Mouse (Mus musculus): ENCODE data around the gene Ddx23. TPM values are rescaled to one million over a fixed set of nuclear protein-coding genes. Genes with fewer than 3 reads are reported as not detected.

Ddx23 gene
- polyA plus RNA-seq, 1 experiment from 2014 or later, result 27.1 TPM

GRCm38 (mm10) chr15:98692171-98692715 is 29.5 kb upstream of the Ddx23 start:
- Histone ChIP-seq H3K36me3 (ENCODE audit: control insufficient read depth, insufficient read depth, low read length) (no peaks in the 10 kb centered on the region), H3K4me2 (ENCODE audit: low read length) (no peak overlapping the region), H3K27ac (ENCODE audit: low read depth) (0 out of 2 replicates have a peak overlapping the region, but pooled peaks have one; percentile 18), H3K9me3 (ENCODE audit: control insufficient read depth, low read length) (no peaks in the 10 kb centered on the region), H3K27me3 (replicated peaks; ENCODE audit: control insufficient read depth, insufficient read depth, low read length) (no peaks in the 10 kb centered on the region), H3K4me3 (ENCODE audit: low read depth, low read length) (no peak overlapping the region), H3K9ac (ENCODE audit: low read length) (no peak overlapping the region), H3K4me1 (replicated peaks; ENCODE audit: control insufficient read depth, insufficient read depth, low read length) (peaks cover 2% of the 10 kb centered on the region; the same call in 1 of the 2 replicates)
- 29% methylated on average over 11 of the region's 11 CpGs for WGBS
- DNase-seq (ENCODE audit: low spot score) (no peak), ATAC-seq (replicated peaks; ENCODE audit: low FRiP score, low TSS enrichment, low read depth) (no peak)

- no peaks in the 10 kb centered on the region for H3K27me3 ChIP-seq (replicated peaks; ENCODE audit: control insufficient read depth, insufficient read depth, low read length)
- H3K4me1 ChIP-seq (replicated peaks; ENCODE audit: control insufficient read depth, insufficient read depth, low read length), result peaks cover 2% of the 10 kb centered on the region; the same call in 1 of the 2 replicates
- no peaks in the 10 kb centered on the region for H3K36me3 ChIP-seq (ENCODE audit: control insufficient read depth, insufficient read depth, low read length)
- no peak overlapping the region for H3K9ac ChIP-seq (ENCODE audit: low read length)
- no peak overlapping the region for H3K4me2 ChIP-seq (ENCODE audit: low read length)
- no peak for ATAC-seq (replicated peaks; ENCODE audit: low FRiP score, low TSS enrichment, low read depth)
- H3K27ac ChIP-seq (ENCODE audit: low read depth), result no peak overlapping the region
- 46% methylated on average over 7 of the region's 7 CpGs for WGBS
- no peaks in the 10 kb centered on the region for H3K9me3 ChIP-seq (ENCODE audit: control insufficient read depth, low read length)
- DNase-seq (ENCODE audit: low spot score), result no peak
- H3K4me3 ChIP-seq (ENCODE audit: low read depth, low read length), result no peak overlapping the region
These were observed 28.9 kb upstream of the Ddx23 start for GRCm38 (mm10) chr15:98691486-98692147.

DNA sequence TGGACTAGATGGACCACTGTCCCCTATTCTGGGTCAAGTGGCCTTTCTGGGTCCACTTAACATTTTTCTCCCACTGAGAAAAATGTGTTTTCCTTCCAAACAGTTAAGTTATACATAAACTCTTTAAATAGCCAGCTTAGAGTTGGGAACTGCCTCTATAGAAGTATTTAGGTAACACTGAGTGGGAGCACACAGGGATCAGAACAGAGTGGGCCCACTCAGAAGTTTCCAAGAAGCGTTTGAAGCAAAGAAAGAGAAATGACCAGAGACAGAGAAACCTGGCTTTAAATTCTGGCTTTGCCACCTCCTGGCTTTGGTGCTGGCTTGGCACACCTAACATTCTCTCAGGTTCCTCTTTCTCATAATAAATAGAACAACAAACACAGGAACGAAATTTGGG is 27.0 kb upstream of the Ddx23 start:
- ATAC-seq (replicated peaks; ENCODE audit: low FRiP score, low TSS enrichment, low read depth), result no peak
- no peak overlapping the region for H3K4me3 ChIP-seq (ENCODE audit: low read depth, low read length)

GRCm38 (mm10) chr15:98685926-98686325 is 23.2 kb upstream of the Ddx23 start:
- Histone ChIP-seq H3K4me1 (replicated peaks; ENCODE audit: control insufficient read depth, insufficient read depth, low read length) (no peaks in the 10 kb centered on the region), H3K27me3 (replicated peaks; ENCODE audit: control insufficient read depth, insufficient read depth, low read length) (no peaks in the 10 kb centered on the region), H3K4me3 (ENCODE audit: low read depth, low read length) (no peak overlapping the region), H3K4me2 (ENCODE audit: low read length) (no peak overlapping the region), H3K9ac (ENCODE audit: low read length) (no peak overlapping the region), H3K9me3 (ENCODE audit: control insufficient read depth, low read length) (no peaks in the 10 kb centered on the region), H3K36me3 (ENCODE audit: control insufficient read depth, insufficient read depth, low read length) (no peaks in the 10 kb centered on the region), H3K27ac (ENCODE audit: low read depth) (no peak overlapping the region)
- ATAC-seq (replicated peaks; ENCODE audit: low FRiP score, low TSS enrichment, low read depth), result no peak
- DNase-seq (ENCODE audit: low spot score), result no peak
- 72% methylated on average over 3 of the region's 3 CpGs for WGBS

More for the DNA sequence above, 27.0 kb upstream of the Ddx23 start:
- H3K9me3 ChIP-seq (ENCODE audit: control insufficient read depth, low read length), result no peaks in the 10 kb centered on the region
- 89% methylated on average over 2 of the region's 2 CpGs for WGBS
- H3K4me1 ChIP-seq (replicated peaks; ENCODE audit: control insufficient read depth, insufficient read depth, low read length), result peaks cover 2% of the 10 kb centered on the region; the same call in 1 of the 2 replicates
- no peak for DNase-seq (ENCODE audit: low spot score)
- H3K36me3 ChIP-seq (ENCODE audit: control insufficient read depth, insufficient read depth, low read length), result no peaks in the 10 kb centered on the region
- H3K27ac ChIP-seq (ENCODE audit: low read depth), result no peak overlapping the region
- no peak overlapping the region for H3K9ac ChIP-seq (ENCODE audit: low read length)
- no peak overlapping the region for H3K4me2 ChIP-seq (ENCODE audit: low read length)
- H3K27me3 ChIP-seq (replicated peaks; ENCODE audit: control insufficient read depth, insufficient read depth, low read length), result no peaks in the 10 kb centered on the region

- no peaks in the 10 kb centered on the region for H3K27me3 ChIP-seq (replicated peaks; ENCODE audit: control insufficient read depth, insufficient read depth, low read length)
- DNase-seq (ENCODE audit: low spot score), result no peak
These were observed 21.1 kb upstream of the Ddx23 start for GRCm38 (mm10) chr15:98683746-98684145.

DNA sequence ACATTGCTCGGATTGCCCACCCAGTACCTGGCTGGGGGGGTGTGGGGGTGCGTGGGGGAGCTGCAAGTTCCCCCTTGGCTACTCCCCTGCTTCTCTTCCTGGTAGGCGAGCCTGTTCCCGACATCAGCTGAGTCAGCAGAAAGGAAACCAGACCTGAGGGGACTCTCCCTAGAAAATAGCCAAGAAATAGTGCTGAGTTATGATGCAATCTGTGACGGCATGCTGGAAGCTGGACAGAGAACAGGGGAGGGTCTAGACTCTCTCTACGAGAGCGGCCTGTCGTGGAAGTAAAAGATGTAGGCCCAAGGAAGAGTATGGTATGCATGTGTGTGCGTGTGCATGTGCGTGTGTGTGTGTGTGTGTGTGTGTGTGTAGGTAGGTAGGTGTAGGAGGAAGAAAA is 20.5 kb upstream of the Ddx23 start:
- DNase-seq (ENCODE audit: low spot score) (no peak), ATAC-seq (replicated peaks; ENCODE audit: low FRiP score, low TSS enrichment, low read depth) (no peak)
- no peak overlapping the region for H3K4me3 ChIP-seq (ENCODE audit: low read depth, low read length)
- H3K36me3 ChIP-seq (ENCODE audit: control insufficient read depth, insufficient read depth, low read length), result no peaks in the 10 kb centered on the region
- WGBS, result 55% methylated on average over 10 of the region's 10 CpGs
- H3K4me2 ChIP-seq (ENCODE audit: low read length), result no peak overlapping the region
- no peaks in the 10 kb centered on the region for H3K9me3 ChIP-seq (ENCODE audit: control insufficient read depth, low read length)
- H3K27me3 ChIP-seq (replicated peaks; ENCODE audit: control insufficient read depth, insufficient read depth, low read length), result no peaks in the 10 kb centered on the region
- H3K27ac ChIP-seq (ENCODE audit: low read depth), result no peak overlapping the region
- H3K4me1 ChIP-seq (replicated peaks; ENCODE audit: control insufficient read depth, insufficient read depth, low read length), result no peaks in the 10 kb centered on the region
- H3K9ac ChIP-seq (ENCODE audit: low read length), result no peak overlapping the region

More at GRCm38 (mm10) chr15:98683746-98684145, 21.1 kb upstream of the Ddx23 start:
- ATAC-seq (replicated peaks; ENCODE audit: low FRiP score, low TSS enrichment, low read depth), result no peak
- H3K4me1 ChIP-seq (replicated peaks; ENCODE audit: control insufficient read depth, insufficient read depth, low read length), result no peaks in the 10 kb centered on the region
- H3K4me2 ChIP-seq (ENCODE audit: low read length), result no peak overlapping the region
- WGBS, result 80% methylated on average over 1 of the region's 1 CpGs
- H3K9ac ChIP-seq (ENCODE audit: low read length), result no peak overlapping the region
- H3K4me3 ChIP-seq (ENCODE audit: low read depth, low read length), result no peak overlapping the region
- H3K36me3 ChIP-seq (ENCODE audit: control insufficient read depth, insufficient read depth, low read length), result no peaks in the 10 kb centered on the region
- H3K27ac ChIP-seq (ENCODE audit: low read depth), result no peak overlapping the region
- no peaks in the 10 kb centered on the region for H3K9me3 ChIP-seq (ENCODE audit: control insufficient read depth, low read length)

- no peaks in the 10 kb centered on the region for H3K9me3 ChIP-seq (ENCODE audit: control insufficient read depth, low read length)
- ATAC-seq (replicated peaks; ENCODE audit: low FRiP score, low TSS enrichment, low read depth), result no peak
- no peak overlapping the region for H3K4me3 ChIP-seq (ENCODE audit: low read depth, low read length)
- H3K9ac ChIP-seq (ENCODE audit: low read length), result no peak overlapping the region
- no peaks in the 10 kb centered on the region for H3K36me3 ChIP-seq (ENCODE audit: control insufficient read depth, insufficient read depth, low read length)
- no peak overlapping the region for H3K4me2 ChIP-seq (ENCODE audit: low read length)
- H3K27ac ChIP-seq (ENCODE audit: low read depth), result no peak overlapping the region
- 77% methylated on average over 7 of the region's 7 CpGs for WGBS
- H3K27me3 ChIP-seq (replicated peaks; ENCODE audit: control insufficient read depth, insufficient read depth, low read length), result peaks cover 6% of the 10 kb centered on the region
- 0 out of 2 replicates have a peak, but pooled peaks cover 2% of the 10 kb centered on the region for H3K4me1 ChIP-seq (replicated peaks; ENCODE audit: control insufficient read depth, insufficient read depth, low read length)
- no peak for DNase-seq (ENCODE audit: low spot score)
These were observed 18.9 kb upstream of the Ddx23 start for GRCm38 (mm10) chr15:98681633-98682032.

DNA sequence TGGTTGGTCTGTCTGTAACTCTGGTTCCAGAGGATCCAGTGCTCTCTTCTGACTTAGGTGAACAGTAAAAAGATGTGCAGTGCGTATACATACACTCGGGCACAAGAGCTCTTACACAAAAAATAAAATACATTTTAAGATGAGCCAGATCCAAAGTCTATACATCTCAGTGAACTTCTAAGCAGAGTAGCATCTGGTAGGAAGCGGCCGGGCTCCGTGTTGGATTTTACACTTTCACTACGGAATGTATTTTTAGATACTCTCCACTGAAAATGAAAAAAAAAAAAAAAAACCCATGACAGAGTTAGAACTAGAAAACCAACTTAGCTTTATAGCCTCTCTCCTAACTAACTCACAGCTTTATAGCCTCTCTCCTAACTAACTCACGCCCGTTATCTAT is 18.0 kb upstream of the Ddx23 start:
- no peak for ATAC-seq (replicated peaks; ENCODE audit: low FRiP score, low TSS enrichment, low read depth)
- Histone ChIP-seq H3K4me1 (replicated peaks; ENCODE audit: control insufficient read depth, insufficient read depth, low read length) (0 out of 2 replicates have a peak, but pooled peaks cover 2% of the 10 kb centered on the region), H3K4me2 (ENCODE audit: low read length) (no peak overlapping the region), H3K27ac (ENCODE audit: low read depth) (no peak overlapping the region), H3K36me3 (ENCODE audit: control insufficient read depth, insufficient read depth, low read length) (no peaks in the 10 kb centered on the region), H3K4me3 (ENCODE audit: low read depth, low read length) (no peak overlapping the region), H3K9me3 (ENCODE audit: control insufficient read depth, low read length) (no peaks in the 10 kb centered on the region), H3K27me3 (replicated peaks; ENCODE audit: control insufficient read depth, insufficient read depth, low read length) (peaks cover 16% of the 10 kb centered on the region), H3K9ac (ENCODE audit: low read length) (no peak overlapping the region)
- WGBS, result 75% methylated on average over 8 of the region's 8 CpGs
- DNase-seq (ENCODE audit: low spot score), result no peak

DNA sequence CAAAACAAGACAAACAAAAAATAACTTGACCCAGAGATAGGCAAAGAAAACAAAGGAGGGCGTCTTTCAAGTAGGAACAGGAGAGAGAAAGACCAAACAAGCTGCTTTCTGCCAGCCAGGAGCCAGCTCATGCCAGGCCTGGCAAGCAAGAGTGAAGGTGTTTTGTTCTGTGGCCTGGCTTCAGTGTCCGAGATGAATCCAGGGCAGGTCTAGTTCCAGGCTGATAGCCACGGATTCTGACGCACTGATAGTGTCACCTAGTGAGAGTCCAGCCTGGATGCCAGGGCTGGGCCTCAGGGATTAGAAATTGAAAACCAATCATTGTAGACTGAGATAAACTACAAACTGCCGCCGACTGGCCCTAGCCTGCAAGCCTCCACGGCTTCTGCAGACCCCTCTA is 15.3 kb upstream of the Ddx23 start:
- Histone ChIP-seq H3K4me3 (ENCODE audit: low read depth, low read length) (no peak overlapping the region), H3K27ac (ENCODE audit: low read depth) (no peak overlapping the region), H3K9me3 (ENCODE audit: control insufficient read depth, low read length) (no peaks in the 10 kb centered on the region), H3K4me1 (replicated peaks; ENCODE audit: control insufficient read depth, insufficient read depth, low read length) (0 out of 2 replicates have a peak, but pooled peaks cover 2% of the 10 kb centered on the region), H3K9ac (ENCODE audit: low read length) (no peak overlapping the region), H3K4me2 (ENCODE audit: low read length) (no peak overlapping the region), H3K27me3 (replicated peaks; ENCODE audit: control insufficient read depth, insufficient read depth, low read length) (peaks cover 35% of the 10 kb centered on the region), H3K36me3 (ENCODE audit: control insufficient read depth, insufficient read depth, low read length) (no peaks in the 10 kb centered on the region)
- ATAC-seq (replicated peaks; ENCODE audit: low FRiP score, low TSS enrichment, low read depth) (no peak), DNase-seq (ENCODE audit: low spot score) (no peak)
- 64% methylated on average over 7 of the region's 7 CpGs for WGBS
